Mouse (Mus musculus): ENCODE data around the gene Serpini1. TPM values are rescaled to one million over a fixed set of nuclear protein-coding genes. Genes with fewer than 3 reads are reported as not detected.

Gene Serpini1
- polyA plus RNA-seq (2015; fragmentation: Nextera tagmentation; extraction: Ambion mirVana), result 3.9 and 4.6 TPM in 2 replicates

DNA sequence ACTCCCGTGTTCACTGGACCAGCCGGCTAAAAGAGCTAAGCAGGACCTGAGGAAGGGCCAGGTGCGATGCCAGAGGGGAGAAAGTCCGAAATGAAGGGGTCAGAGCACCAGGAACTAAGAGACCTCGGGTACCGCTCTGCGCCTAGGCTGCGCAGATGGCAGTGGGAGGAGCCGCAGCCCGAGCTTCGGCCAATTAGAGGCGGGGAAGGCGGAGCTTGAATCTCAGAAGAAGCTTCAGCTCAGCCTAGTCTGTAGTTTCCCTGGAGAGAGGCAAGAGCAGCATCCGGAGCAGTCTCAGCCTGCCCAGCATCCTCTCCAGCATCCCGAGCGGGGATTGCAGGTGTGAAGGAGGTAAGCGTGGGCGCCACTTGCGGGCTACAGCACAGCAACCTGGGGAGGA, at the start of gene Serpini1:
Serpini1 (plus strand) TSS at position 256 of the 400 bp plus-strand sequence.
- TF ChIP-seq EP300 (optimal IDR thresholded peaks at IDR 0.05) (no peak), CTCF (IDR thresholded peaks at IDR 0.05; ENCODE audit: low read depth) (no peak)
- ATAC-seq (ENCODE audit: low FRiP score, low TSS enrichment), result peak; percentile 93
- H3K27ac ChIP-seq (replicated peaks), result peak within 1 kb of the TSS; percentile 91
- H3K9ac ChIP-seq (ENCODE audit: low read length), result peak within 1 kb of the TSS; percentile 95
- H3K9me3 ChIP-seq (ENCODE audit: control insufficient read depth, low read length), result no peaks in the 10 kb centered on the region
- H3K36me3 ChIP-seq (ENCODE audit: control insufficient read depth, insufficient read depth, low read length), result no peaks in the 10 kb centered on the region
- WGBS, result 1% methylated on average over 19 of the region's 19 CpGs
- H3K4me2 ChIP-seq (replicated peaks; ENCODE audit: low read depth), result peak within 1 kb of the TSS; percentile 76
- peak within 1 kb of the TSS; percentile 94 for H3K4me3 ChIP-seq (ENCODE audit: low read depth, low read length)
- H3K27me3 ChIP-seq (ENCODE audit: control insufficient read depth, insufficient read depth, low read length), result no peaks in the 10 kb centered on the region
- H3K4me1 ChIP-seq (replicated peaks; ENCODE audit: control insufficient read depth, insufficient read depth), result no peaks in the 10 kb centered on the region
- peak; percentile 88 for DNase-seq (ENCODE audit: low spot score)

DNA sequence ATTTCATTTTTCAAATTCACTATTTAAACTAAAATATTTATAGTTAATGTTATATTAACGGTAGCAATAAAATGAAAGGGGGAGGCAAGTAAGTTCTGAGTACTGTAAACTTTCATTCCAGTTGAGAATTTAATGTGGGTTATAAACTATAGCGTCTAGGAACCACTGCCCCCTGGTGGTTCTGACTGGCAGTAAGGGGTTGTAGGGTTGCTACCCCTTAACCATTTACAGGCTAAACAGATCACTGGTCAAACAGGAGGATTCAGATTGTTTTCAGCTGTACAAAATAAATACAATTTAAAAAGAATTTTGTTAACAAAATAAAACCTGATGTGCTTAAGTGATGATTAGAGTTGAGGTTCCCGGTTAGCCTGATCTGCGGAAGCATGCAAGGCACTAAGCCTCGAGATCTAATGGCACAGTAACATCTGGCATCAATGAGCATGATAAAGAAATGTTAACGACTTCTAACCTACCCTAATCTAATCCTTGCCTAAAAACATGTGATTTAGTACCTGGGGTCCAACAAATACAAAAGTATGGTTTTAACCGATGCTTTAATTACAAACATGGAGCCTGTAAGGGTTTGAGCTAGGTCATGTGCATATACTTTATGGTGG, 39.6 kb upstream of the Serpini1 start:
- no peaks in the 10 kb centered on the region for H3K4me1 ChIP-seq (replicated peaks; ENCODE audit: control insufficient read depth, insufficient read depth)
- ATAC-seq (ENCODE audit: low FRiP score, low TSS enrichment) (no peak), DNase-seq (ENCODE audit: low spot score) (peak; percentile 46)
- no peak overlapping the region for H3K4me2 ChIP-seq (replicated peaks; ENCODE audit: low read depth)
- no peaks in the 10 kb centered on the region for H3K27me3 ChIP-seq (ENCODE audit: control insufficient read depth, insufficient read depth, low read length)
- TF ChIP-seq CTCF (IDR thresholded peaks at IDR 0.05; ENCODE audit: low read depth) (peak; percentile 71), EP300 (optimal IDR thresholded peaks at IDR 0.05) (no peak)
- 79% methylated on average over 7 of the region's 7 CpGs for WGBS
- H3K9me3 ChIP-seq (ENCODE audit: control insufficient read depth, low read length), result no peaks in the 10 kb centered on the region
- no peak overlapping the region for H3K4me3 ChIP-seq (ENCODE audit: low read depth, low read length)
- H3K9ac ChIP-seq (ENCODE audit: low read length), result no peak overlapping the region
- H3K36me3 ChIP-seq (ENCODE audit: control insufficient read depth, insufficient read depth, low read length), result peaks cover 7% of the 10 kb centered on the region
- H3K27ac ChIP-seq (replicated peaks), result no peak overlapping the region

DNA sequence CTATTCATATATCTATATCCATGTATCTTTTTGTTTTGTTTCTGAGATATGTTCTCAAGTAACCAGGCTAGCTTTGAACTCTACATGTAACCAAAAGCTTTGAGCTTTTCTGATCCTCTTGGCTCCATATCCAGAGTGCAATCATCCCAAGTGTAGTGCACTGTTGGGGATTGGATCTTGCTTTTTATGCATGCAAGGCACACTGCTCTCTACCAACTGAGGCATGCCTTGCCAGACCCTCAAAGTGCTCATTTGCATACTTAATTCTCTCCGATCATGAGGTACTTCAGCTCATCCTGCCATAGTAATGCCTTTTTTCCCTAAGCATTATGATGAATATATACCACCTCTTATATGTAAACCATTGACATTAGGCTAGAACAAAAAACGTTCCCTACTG, 36.0 kb upstream of the Serpini1 start:
- TF ChIP-seq EP300 (optimal IDR thresholded peaks at IDR 0.05) (no peak), CTCF (IDR thresholded peaks at IDR 0.05; ENCODE audit: low read depth) (no peak)
- 86% methylated on average over 2 of the region's 2 CpGs for WGBS
- H3K4me2 ChIP-seq (replicated peaks; ENCODE audit: low read depth), result no peak overlapping the region
- no peaks in the 10 kb centered on the region for H3K4me1 ChIP-seq (replicated peaks; ENCODE audit: control insufficient read depth, insufficient read depth)
- DNase-seq (ENCODE audit: low spot score) (no peak), ATAC-seq (ENCODE audit: low FRiP score, low TSS enrichment) (no peak)
- H3K27me3 ChIP-seq (ENCODE audit: control insufficient read depth, insufficient read depth, low read length), result no peaks in the 10 kb centered on the region
- no peak overlapping the region for H3K27ac ChIP-seq (replicated peaks)
- H3K36me3 ChIP-seq (ENCODE audit: control insufficient read depth, insufficient read depth, low read length), result peaks cover 12% of the 10 kb centered on the region; the same call in 1 of the 2 replicates
- H3K9ac ChIP-seq (ENCODE audit: low read length), result no peak overlapping the region
- no peak overlapping the region for H3K4me3 ChIP-seq (ENCODE audit: low read depth, low read length)
- H3K9me3 ChIP-seq (ENCODE audit: control insufficient read depth, low read length), result no peaks in the 10 kb centered on the region

DNA sequence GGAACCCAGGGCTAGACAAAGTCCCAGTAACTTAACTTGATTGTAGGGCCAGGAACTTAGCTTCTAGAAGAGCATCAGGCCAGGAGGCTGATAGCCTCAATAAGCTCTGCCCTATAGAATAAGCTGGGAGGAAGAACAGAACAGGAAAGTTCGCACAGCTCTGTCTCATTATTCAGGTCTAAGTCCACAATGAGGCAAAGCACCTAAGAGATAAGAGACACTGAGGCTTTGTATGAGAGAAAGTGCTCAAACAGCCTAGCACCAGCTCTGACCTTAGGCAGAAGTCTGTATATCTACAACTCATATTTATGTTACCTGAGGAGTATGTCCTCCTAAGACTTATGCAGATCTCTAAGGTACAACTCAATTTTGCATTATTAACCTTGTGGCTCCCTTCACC, 34.8 kb upstream of the Serpini1 start:
- H3K36me3 ChIP-seq (ENCODE audit: control insufficient read depth, insufficient read depth, low read length), result peaks cover 12% of the 10 kb centered on the region; the same call in 1 of the 2 replicates
- no peaks in the 10 kb centered on the region for H3K9me3 ChIP-seq (ENCODE audit: control insufficient read depth, low read length)
- no peaks in the 10 kb centered on the region for H3K27me3 ChIP-seq (ENCODE audit: control insufficient read depth, insufficient read depth, low read length)
- H3K4me2 ChIP-seq (replicated peaks; ENCODE audit: low read depth), result no peak overlapping the region
- H3K4me1 ChIP-seq (replicated peaks; ENCODE audit: control insufficient read depth, insufficient read depth), result no peaks in the 10 kb centered on the region
- TF ChIP-seq CTCF (IDR thresholded peaks at IDR 0.05; ENCODE audit: low read depth), result no peak
- no peak overlapping the region for H3K27ac ChIP-seq (replicated peaks)
- DNase-seq (ENCODE audit: low spot score) (no peak), ATAC-seq (ENCODE audit: low FRiP score, low TSS enrichment) (peak; percentile 74)
- no peak overlapping the region for H3K4me3 ChIP-seq (ENCODE audit: low read depth, low read length)
- H3K9ac ChIP-seq (ENCODE audit: low read length), result no peak overlapping the region
- WGBS, result 73% methylated on average over 1 of the region's 1 CpGs

DNA sequence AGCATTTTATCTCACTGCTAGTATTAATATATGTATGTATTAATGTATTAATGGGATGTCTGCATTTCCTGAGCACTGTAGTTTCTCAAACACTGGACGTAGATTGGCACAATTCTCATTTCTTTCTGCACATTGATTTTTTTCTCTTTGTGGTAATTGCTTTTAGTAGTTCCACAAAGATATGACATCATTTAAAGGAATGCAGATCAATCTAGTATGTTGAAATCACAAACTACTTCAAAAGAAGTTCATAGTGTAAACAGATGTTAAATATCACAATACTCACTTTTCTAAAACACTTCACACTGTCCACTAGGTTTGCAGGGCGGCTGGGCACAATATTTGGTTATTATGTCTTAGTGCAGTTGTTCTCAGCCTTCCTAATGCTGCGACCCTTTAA, 26.3 kb upstream of the Serpini1 start:
- no peak overlapping the region for H3K4me3 ChIP-seq (ENCODE audit: low read depth, low read length)
- TF ChIP-seq EP300 (optimal IDR thresholded peaks at IDR 0.05) (no peak), CTCF (IDR thresholded peaks at IDR 0.05; ENCODE audit: low read depth) (no peak)
- ATAC-seq (ENCODE audit: low FRiP score, low TSS enrichment), result no peak
- H3K4me1 ChIP-seq (replicated peaks; ENCODE audit: control insufficient read depth, insufficient read depth), result no peaks in the 10 kb centered on the region
- H3K9me3 ChIP-seq (ENCODE audit: control insufficient read depth, low read length), result no peaks in the 10 kb centered on the region
- 63% methylated on average over 3 of the region's 3 CpGs for WGBS
- no peaks in the 10 kb centered on the region; the same call in 1 of the 2 replicates for H3K36me3 ChIP-seq (ENCODE audit: control insufficient read depth, insufficient read depth, low read length)
- H3K27me3 ChIP-seq (ENCODE audit: control insufficient read depth, insufficient read depth, low read length), result no peaks in the 10 kb centered on the region
- DNase-seq (ENCODE audit: low spot score), result no peak
- H3K4me2 ChIP-seq (replicated peaks; ENCODE audit: low read depth), result no peak overlapping the region
- H3K27ac ChIP-seq (replicated peaks), result no peak overlapping the region
- no peak overlapping the region for H3K9ac ChIP-seq (ENCODE audit: low read length)

DNA sequence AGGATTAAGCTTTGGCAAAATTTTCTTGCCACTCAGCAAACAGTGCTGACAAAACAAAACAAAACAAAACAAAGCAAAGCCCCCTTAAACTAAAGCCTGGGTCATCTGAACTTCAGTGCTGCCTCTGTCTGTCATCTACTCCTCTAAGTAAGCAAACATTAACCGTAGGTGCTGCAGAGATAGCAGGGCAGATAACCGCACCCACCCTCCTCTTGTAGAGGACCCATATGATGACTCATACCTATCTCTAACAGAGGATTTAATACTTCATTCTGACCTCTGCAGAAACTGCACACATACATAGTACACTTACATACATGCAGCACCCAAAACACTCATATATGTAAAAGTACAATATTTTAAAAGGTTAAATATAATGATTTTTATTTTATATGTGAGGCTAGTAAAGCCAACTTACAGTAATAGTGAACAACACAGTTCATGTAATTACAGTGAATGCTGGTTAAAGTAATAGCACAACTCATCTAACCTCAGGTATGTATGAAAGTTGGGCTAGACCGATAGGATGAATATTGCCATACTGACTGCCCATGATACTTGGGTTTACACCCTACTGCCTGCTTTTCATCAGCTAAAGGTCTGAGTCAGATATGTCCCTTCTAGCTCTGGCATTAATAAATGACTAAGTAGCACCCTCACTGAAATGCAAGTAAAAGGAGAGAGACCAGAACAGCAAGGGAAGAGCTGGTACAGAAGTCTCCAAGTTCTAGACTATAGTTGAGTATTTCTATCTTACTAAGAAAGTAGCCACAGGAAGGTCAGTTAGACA, 23.1 kb upstream of the Serpini1 start:
- Histone ChIP-seq H3K4me2 (replicated peaks; ENCODE audit: low read depth) (no peak overlapping the region), H3K4me3 (ENCODE audit: low read depth, low read length) (no peak overlapping the region), H3K27me3 (ENCODE audit: control insufficient read depth, insufficient read depth, low read length) (no peaks in the 10 kb centered on the region), H3K36me3 (ENCODE audit: control insufficient read depth, insufficient read depth, low read length) (peaks cover 2% of the 10 kb centered on the region; the same call in 1 of the 2 replicates), H3K27ac (replicated peaks) (no peak overlapping the region), H3K4me1 (replicated peaks; ENCODE audit: control insufficient read depth, insufficient read depth) (no peaks in the 10 kb centered on the region), H3K9ac (ENCODE audit: low read length) (no peak overlapping the region), H3K9me3 (ENCODE audit: control insufficient read depth, low read length) (no peaks in the 10 kb centered on the region)
- no peak for DNase-seq (ENCODE audit: low spot score)
- 59% methylated on average over 3 of the region's 3 CpGs for WGBS
- no peak for ATAC-seq (ENCODE audit: low FRiP score, low TSS enrichment)
- TF ChIP-seq CTCF (IDR thresholded peaks at IDR 0.05; ENCODE audit: low read depth), result no peak
- TF ChIP-seq EP300 (optimal IDR thresholded peaks at IDR 0.05), result no peak

Data from stomach, postnatal 0 days (tissue).